Mouse (Mus musculus) thymus, postnatal 25 days (tissue): ENCODE data around the gene Tfap2a.
A peak's percentile ranks its signal among the peaks of the same experiment; 100 is the strongest.

ENCODE experiments used
- DNase-seq: peaks from one replicate; pipeline ENCODE4 v3.0.0; 2022

The Tfap2a gene

DNA sequence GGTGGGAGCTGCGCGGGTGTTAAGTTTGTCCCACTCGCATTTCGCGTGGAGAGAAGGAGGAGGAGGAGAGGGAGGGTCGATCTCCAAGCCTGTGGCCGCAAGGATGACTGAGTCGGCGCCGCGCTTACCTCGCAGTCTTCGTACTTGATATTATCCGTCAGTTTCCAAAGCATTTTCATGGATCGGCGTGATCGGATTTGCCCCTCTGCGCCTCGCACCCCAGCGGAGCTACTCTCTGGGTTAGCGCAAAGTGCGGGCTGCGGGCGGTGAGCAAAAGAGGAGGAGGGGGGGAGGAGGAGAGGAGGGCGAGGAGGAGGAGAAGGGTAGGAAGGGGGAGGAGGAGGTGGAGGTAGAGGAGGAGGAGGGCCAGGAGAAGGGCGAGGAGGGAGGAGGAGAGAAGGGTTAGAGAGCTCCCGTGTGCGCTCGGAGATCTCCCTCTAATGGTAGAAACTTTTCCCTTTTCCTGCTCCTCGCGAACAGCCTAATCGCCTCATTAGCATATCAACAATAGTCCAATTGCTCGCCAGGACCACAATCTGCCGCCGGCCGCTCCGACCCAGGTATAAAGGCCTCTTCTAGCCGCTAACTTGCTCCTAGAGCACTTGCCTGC is 4.5 kb downstream of the Tfap2a start:
- DNase-seq, result no peak

DNA sequence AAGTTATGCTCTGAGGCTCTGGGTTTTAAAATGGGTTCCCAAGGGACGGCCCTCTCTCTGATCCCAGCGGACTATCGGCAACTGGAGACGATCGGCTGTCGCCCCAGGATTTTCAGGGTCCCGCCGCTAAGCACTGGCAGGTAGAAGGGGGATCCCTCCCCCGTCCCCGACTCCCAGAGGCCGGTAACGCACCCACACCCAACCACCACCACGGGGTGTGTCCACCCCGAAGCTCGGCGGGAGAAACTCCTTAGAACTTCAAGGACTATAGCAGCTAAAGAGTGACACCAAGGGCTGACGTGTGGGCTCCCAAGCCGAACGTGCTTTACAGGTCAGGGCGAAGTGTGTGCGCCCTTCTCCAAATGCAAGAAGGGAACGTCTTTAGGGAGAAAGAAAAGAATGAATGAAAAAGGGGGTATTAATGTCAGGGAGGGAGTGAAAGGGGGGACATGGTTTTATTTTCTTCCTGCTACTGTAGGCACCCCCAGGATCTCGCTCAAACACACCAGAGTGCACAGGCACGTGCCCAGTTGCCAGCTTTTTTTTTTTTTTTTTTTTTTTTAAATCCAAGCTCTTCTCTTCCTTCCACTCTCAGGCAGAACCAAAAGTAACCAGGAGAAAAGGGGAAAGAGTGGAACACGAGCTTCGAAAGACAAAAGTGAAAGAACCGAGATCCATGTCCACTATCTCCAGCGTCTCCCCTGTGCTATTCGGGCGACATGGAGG is 5.2 kb downstream of the Tfap2a start:
- DNase-seq, result no peak

DNA sequence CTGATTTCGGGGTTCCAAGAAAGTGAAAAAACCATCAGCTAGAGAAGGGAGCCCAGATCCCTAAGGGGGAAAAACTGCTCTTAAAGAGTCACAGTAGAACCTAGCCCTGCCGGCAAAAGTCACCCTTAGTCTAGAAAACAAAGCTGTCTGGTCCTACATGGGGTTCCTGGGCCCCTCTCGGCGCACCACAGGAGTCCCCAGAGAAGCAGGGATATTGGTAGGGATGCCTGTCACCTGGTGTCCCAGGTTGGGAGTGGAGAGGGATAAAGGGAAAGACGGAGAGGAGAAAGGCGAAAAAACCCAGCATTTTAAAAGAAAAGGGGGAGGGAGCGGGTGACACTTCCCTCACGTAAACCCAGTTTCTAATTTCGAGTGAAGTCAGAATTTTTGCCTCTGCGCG is 6.1 kb downstream of the Tfap2a start:
- no peak for DNase-seq

DNA sequence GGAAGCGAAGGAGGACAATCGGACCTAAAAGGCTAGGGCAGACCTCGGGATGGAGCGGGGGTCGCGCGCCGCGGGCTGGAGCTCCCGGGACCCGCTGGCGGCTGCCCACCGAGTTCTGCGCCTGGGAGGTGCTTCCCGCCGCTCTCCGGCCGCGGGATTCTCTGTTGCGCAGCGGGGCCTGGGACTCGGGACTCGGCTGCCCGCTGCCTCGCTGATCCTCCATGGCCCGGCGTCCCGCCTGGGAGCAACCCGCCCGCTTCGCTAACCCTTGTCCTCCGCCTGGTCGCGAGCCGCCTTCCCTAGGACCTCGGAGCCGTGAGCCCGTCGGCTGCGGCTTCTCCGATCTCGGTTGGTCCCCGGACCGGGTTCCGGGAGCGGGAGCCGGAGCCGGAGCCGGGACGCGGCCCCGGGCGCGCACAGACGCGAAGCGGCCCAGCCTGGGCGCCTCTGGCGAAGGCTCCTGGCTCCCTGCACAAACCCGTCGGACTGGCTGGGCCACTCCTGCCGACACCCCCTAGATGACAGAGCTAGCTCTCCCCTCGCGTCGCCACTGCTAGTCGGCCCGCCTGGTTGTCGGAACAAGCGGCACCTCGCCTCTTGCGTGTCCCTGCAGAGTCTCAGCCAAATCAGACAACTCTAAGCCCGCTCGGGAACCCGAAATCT is 6.9 kb downstream of the Tfap2a start:
- no peak for DNase-seq

DNA sequence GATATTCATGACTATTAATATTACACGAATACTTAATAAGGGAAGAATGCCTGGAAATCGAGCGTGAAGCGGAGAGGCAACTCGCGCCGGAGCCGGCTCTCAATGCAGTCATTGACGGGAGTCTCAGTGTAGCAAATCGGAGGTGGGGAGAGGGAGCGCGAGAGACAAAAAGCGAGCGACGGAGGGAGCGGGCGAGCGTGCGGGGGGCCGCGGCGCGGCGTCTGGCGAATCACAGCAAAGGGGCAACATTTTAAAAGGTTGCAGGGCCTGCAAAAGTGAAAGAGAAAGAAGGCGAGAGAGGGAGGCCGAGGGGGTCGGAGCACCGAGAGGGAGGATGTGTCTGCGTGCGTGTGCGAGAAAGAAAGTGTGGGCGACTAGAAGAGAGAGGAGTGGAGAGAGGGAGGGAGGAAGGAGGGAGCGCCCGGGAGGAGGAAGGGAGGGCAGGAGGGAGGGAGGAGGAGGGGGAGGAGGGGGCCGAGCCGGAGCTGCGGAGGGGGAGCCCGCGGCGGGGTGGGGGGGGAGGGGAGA is 7.5 kb downstream of the Tfap2a start:
- peak; percentile 33 for DNase-seq

DNA sequence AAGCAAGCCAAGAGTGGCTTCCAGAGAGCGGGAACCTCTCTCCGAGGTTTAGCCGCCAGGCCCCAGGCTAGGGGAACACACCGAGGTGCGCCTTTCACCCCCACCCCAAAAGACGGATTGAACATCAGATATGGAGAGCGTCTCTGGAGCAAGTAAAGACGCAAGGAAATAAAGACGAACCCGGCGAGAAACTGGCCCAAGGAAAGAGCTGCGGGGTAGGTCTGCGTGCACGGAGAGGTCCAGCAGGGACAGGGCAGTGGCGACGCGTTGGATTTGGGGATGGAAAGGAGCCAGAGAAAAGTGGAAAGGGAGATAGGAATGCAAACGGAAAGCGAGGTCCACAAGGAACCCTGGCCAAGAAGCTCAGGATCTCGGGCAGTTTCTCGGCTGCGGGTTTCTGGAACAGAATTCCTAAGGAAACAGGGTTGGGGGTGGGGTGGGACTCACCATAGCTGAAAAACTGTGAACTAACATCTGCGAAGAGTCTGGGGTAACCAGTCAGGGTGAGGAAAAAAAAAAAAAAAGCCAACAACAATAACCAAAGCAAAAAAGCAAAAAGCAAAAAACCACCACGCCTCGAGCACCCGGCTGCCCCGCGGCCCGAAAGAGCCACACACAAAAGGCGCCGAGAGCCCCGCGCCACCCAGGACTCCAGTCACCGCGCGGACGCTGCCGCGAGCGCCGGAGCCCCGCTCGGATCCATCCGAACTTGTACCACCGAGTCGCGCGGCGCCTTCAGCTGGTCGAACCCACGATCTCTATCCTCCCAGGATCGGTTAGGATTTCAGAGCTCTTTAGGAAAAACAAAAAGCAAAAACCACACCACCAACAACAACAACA is 8.4 kb downstream of the Tfap2a start:
- no peak for DNase-seq

DNA sequence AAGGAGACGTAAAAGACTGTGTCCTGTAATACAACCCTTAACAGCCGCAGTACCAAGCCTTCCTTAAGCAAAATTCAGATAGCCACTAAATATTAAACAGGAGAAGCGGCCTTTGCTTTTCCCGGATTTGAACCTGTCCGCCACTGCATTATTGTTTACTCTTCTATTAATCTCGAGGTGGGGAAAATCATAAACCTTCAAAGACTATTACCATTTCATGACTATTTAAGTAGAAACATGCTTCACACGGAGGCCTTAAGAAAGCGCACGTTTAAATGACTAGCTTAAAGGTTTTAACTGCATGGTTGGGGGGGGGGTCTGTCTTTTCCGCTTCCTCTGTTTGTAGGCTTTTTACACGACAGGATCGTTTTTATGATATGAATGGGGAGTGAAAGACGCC is 9.1 kb downstream of the Tfap2a start:
- no peak for DNase-seq

DNA sequence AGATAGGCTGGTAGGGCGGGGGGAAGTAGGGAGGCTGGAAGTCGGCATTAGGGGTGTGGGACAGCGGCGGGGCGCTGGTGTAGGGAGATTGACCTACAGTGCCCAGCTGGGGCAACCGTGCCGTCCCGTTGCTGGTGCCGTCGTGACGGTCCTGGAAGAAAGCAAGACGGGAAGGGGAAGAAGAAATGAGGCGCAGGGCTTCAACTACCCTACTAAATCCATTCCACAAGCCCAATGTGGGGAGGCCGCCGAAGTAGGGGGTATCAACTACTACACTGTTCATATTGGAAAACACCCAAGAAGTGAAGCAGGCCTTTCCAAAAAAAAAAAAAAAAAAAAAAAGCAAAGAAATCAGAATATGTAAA is 9.6 kb downstream of the Tfap2a start:
- no peak for DNase-seq

DNA sequence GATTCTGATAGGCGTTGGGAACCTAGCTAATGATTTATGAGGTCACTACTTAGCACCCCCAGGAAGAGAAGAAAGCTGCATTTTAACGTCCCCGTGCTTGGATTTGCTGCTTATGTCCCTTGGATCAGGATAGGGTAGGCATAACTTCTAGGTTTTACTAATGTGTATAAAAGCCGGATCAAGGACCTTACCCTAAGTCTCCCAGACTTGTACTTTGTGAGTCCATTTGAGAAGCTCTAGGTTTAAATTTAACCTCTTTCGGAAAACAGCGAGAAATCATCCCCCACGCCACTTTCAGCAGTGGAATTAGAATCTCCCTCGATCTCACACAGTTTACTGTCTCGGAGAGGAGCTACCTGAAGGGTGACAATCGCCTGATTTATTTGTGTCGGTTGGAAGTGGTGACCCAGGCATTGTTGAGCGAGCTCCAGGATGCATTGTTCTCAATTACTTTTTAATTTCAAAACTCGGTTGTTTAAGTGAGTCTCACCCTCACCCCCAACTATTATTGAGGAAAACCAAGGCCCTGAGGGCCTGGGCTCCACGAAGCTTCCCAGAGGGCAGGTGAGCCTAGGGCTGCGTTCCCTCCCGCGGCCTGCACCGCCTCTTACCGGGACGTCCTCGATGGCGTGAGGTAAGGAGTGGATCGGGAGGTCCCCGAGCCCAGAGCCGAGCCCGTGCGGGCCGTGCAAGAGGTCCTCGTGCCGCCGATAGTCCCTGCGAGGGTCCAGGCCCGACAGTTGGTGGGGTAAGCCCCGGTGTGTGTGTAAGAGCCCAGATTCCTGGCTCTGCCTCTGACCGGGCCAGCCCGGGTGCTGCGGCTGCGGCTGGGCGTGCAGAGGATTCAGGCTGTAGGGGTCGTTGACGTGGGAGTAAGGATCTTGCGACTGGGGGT is 10.2 kb downstream of the Tfap2a start:
- DNase-seq, result no peak

DNA sequence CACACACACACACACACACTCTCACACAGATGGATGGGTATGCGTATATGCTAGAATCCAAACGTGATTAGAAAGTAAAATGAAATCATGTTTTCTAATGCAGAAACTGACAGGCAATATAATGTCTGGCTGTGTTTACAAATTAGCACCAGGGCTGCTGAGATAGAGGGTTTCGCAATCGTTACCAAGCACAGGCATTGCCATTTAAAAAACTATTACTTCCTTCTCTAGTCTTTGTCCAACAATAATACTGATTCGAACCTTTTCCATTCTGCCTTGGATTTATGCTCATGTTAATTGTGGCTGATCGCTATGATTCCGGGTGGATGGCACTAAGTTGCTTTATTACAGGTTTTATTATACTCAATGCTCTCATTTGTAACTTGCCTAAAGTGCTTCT is 12.3 kb downstream of the Tfap2a start:
- no peak for DNase-seq

DNA sequence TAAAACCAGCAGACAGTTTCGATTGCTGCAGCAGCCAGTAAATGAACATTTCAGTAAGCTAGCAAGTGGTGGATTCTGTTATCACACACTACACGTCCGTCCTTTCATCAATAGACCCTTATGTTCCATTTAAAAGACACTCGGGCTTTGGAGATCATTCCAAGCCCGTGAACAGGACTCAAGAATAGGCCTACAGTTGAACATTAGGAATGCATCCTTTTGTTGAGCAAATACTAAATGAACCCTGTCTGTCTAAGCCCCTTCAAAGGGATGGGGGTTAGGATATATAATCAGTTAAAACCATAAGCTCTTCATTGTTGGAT is 14.6 kb downstream of the Tfap2a start:
- DNase-seq, result no peak

DNA sequence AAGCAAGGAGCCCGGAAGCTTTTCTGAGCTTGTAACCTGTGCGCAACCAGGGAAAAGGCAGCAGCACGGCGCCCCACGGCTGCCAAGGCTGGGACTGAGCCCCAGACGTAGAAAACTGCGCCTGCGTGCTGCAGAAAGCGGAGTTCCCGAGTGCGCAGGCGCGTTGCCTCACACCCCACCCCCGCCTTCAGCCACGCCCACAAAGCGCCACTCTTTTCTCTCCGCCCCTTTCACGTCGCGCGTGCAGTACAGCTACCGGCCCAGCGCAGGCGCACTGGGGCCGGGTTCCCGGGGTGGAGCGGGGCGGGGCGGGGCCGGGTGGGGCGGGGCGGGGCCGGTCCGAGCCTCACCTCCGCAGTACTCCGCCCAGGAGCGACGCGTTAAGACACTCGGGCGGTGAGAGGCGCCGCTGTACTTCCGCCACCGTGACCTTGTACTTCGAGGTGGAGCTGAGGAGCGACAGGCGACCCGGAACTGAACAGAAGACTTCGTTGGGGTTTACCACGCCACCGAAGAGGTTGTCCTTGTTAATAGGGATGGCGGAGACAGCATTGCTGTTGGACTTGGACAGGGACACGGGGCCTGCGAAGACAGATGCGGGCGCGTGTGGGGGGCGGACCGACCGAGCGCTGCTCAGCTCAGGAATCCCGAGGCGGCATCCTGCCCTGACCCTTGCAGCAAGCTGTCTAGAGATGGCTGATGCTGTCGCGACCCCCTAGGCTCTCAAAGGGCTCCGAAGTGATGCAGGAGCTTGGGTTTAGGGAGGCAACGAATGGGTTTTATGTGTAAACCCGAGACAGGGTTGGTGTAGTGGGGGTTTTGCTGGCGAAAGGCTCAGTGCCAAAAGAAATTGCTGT is 15.2 kb downstream of the Tfap2a start:
- DNase-seq, result peak; percentile 87

DNA sequence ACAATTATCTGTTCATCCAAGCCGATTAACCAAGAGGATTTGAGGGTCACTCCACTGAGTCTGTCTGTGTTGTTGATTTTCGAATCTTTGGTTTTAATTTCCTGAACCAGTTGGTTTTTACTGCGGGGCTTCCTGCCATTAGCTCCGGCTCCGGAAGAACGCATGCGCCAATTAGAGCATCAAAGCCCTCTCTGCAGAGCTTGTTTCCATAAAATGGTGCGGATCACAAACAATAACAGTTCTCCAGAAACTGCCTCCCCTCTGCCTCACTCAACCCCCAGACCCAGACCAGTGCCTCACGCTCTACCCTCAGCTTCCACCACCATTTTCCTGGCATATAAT is 18.5 kb downstream of the Tfap2a start:
- DNase-seq, result no peak

DNA sequence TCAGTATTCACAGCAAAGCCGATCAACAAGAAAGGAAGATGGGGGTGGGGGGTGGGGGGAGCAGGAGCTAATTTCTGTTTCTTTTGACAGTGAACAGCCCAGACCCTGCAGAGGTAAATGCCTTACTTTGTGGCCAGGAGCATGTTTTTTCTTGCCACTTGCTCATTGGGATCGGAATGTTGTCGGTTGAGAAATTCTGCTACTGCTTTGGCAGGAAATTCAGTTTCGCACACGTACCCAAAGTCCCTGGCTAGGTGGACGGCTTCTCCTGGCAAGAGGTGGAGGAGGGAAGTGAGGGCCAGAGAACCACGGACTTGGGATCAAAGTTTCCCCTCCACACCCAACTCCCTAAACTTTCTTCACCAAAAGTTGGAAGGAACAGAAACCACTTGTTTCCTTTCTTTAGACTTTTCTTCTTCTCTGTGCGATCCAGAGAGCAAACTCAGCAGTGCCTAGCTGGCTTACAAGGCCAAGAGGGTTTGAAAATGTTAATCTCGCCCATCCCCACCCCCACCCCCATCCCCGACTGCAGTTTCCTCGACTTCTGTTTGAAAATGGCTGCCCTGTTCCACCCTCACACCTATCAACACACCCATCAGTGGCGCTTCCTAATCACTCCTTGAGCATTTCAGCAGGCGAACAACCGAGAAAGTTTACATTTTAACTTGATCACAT is 19.0 kb downstream of the Tfap2a start:
- DNase-seq, result no peak

DNA sequence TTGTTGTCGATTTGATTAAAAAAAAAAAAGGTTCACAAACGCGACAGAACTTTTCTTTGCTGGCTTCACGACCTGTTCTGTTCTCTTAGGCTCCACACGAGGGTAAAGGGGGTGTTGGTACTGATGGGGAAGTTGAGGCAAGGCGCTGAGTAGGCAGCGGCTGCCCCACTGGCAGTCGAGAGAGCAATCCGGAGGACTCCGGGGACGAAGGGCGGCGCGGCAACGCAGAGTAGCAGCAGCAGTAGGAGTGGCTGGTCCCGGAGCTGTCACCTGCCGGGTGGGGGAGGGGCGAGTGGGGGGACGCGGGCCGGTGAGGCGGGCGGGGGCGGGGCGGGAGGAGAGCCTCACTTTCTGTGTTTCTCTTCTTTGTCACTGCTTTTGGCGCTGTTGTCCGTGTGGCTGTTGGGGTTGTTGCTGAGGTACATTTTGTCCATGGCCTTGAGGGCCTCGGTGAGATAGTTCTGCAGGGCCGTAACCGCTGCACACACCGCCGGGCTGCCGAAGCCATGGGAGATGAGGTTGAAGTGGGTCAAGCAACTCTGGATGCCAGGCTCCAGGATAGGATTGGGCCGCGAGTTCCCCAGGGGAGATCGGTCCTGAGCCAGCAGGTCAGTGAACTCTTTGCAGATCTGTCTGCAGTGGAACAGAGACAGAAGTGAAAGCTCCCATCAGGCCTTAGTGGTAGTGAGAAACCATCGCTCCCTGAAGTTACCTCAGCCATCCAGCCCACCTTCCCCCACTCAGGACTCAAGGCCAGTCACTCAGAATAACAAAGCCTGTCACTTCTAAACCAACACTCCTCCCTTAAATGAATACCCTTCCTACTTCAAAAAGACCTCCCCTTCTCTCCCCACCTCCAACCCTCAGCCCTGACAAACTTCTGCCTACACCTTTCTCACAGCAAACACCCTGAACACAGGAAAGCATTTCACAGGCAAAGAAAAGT is 21.1 kb downstream of the Tfap2a start:
- DNase-seq, result peak; percentile 20

DNA sequence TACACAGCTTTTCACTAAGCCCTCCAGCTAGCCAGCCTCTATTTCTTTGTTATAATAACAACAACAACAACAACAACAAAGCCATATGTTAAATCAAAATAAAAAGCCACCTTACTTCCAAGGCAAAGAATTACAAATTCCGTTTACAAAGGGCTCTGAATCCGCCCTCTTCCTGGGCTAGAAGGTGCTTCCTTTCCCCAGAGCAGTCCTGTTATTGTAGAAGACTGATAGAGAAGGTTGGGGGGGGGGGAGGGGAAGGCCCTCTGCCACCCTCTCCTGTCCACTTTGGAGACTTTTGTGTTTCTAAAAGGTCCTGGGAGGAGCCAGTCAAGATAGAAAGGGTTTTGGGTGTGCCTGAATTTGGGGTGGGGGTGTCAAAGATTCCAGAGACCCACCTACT is 23.6 kb downstream of the Tfap2a start:
- DNase-seq, result no peak

DNA sequence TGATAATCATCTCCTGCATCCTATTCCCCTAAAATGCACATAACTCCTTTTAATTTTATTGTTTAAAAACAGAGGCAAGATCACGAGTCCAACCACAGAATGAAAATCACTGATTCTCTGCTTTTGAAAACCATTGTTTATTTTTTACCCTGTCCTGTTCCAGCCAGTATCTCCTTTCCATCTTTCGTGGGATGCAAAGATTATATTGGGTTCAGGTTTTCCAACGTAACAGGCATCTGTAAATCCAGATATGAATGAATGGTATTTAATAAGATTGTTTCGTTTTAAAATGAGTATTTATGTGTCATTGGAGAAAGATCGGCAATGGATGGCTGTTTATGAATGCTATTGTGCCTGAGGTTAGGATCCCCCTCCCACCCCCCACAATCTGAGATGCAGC is 24.5 kb downstream of the Tfap2a start:
- DNase-seq, result no peak

DNA sequence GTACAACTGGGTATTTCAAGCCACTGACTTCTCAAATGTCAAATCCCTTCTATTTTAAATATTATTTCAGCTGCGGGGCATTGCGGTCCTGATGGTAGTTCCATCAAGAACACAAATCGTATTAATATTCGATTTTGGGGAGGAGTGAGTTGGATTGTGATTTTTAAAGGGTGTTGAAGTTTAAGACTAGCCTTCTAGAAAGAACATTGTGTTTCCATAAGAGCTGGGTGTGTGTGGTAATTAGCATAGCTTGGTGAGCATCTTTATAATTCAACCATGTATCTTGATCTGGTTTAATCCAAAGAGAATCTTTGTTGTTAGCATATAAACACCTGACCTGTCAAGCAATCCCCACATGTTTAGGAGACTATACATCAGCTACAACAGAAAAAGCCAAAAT is 24.9 kb downstream of the Tfap2a start:
- no peak for DNase-seq

DNA sequence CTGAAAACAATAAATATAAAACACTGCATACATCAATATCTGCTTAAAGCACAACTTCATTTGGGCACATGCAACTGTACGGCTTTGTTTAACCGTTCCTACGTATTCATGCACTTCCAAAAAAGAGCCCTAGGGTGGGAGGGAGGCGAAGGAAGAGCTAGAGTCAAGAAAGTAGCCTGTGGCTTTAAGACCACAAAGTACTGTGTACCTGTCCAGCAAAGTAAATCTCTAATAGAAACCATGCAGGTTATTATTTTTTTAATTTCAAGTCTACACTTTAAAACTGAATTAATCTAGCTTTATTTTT is 25.7 kb downstream of the Tfap2a start:
- no peak for DNase-seq
